Comparison of ENCODE assay signal across 8 mouse cellular contexts in genomic region chr14:50931493-50932020, GRCm38 (mm10). TPM values are rescaled to one million over a fixed set of nuclear protein-coding genes. Genes with fewer than 3 reads are reported as not detected.
DNase-seq lines count a peak whose midpoint lies in the region; ATAC-seq and TF ChIP-seq lines count a peak whose summit lies in the region.

No protein-coding gene starts in this region.

- TF ChIP-seq CTCF in left cerebral cortex, adult 2 months (IDR thresholded peaks at IDR 0.05): no peak

- peak; percentile 1; the same call in 1 of the 2 replicates for ATAC-seq in embryonic facial prominence, embryonic 11.5 days (replicated peaks; ENCODE audit: insufficient number of reproducible peaks, low FRiP score, low TSS enrichment, low read depth)
- no peak for ATAC-seq in intestine, embryonic 16.5 days
- ATAC-seq in neural tube, embryonic 14.5 days (ENCODE audit: low read depth): no peak

- H3K36me3 ChIP-seq in embryonic facial prominence, embryonic 11.5 days (replicated peaks; ENCODE audit: control insufficient read depth, insufficient read depth, low read depth, low read length): peaks cover 10% of the 10 kb centered on the region; the same call in 1 of the 2 replicates
- H3K36me3 ChIP-seq in intestine, embryonic 16.5 days (ENCODE audit: control insufficient read depth, insufficient read depth, low read length): peaks cover 14% of the 10 kb centered on the region
- H3K36me3 ChIP-seq in neural tube, embryonic 14.5 days (ENCODE audit: control insufficient read depth, insufficient read depth, low read length): peaks cover 21% of the 10 kb centered on the region

- H3K27ac ChIP-seq in left cerebral cortex, adult 2 months: peak overlapping the region; percentile 80
- H3K27ac ChIP-seq in embryonic facial prominence, embryonic 11.5 days (replicated peaks; ENCODE audit: low read depth, low read length): peak overlapping the region; percentile 74
- peak overlapping the region; percentile 94 for H3K27ac ChIP-seq in intestine, embryonic 16.5 days (ENCODE audit: low read length)
- H3K27ac ChIP-seq in neural tube, embryonic 14.5 days (ENCODE audit: low read depth, low read length): peak overlapping the region; percentile 82

- H3K4me1 ChIP-seq in embryonic facial prominence, embryonic 11.5 days (ENCODE audit: control insufficient read depth, insufficient read depth, low read length): no peaks in the 10 kb centered on the region
- peaks cover 21% of the 10 kb centered on the region; the same call in 1 of the 2 replicates for H3K4me1 ChIP-seq in intestine, embryonic 16.5 days (ENCODE audit: control insufficient read depth, insufficient read depth, low read length)
- H3K4me1 ChIP-seq in neural tube, embryonic 14.5 days (ENCODE audit: control insufficient read depth, insufficient read depth, low read length): peaks cover 7% of the 10 kb centered on the region; the same call in 1 of the 2 replicates

- intact Hi-C loops in left cerebral cortex, adult 2 months (cut with DNase I): loop anchor here (1.0 to 2.0 kb wide), 3 partner anchors 13 to 157 kb away; partner anchors contain the start of gene Gm49342
- intact Hi-C loops in left cerebral cortex, postnatal 4 days (cut with DNase I): loop anchor here (5.0 kb wide), 1 partner anchor 131 kb away; no protein-coding TSS in a partner anchor

- H3K4me2 ChIP-seq in embryonic facial prominence, embryonic 11.5 days (ENCODE audit: low read depth, low read length): peak overlapping the region; percentile 56
- peak overlapping the region; percentile 64 for H3K4me2 ChIP-seq in intestine, embryonic 16.5 days (ENCODE audit: low read depth, low read length)
- H3K4me2 ChIP-seq in neural tube, embryonic 14.5 days (ENCODE audit: low read depth, low read length): peak overlapping the region; percentile 68

- DNase-seq in left cerebral cortex, adult 2 months (ENCODE audit: extremely low spot score in 1 of 2, low spot score in 2 of 2): no peak
- DNase-seq in left cerebral cortex, adult 11 months (ENCODE audit: low spot score): no peak
- peak; percentile 21 for DNase-seq in embryonic facial prominence, embryonic 11.5 days (ENCODE audit: low spot score)
- DNase-seq in retina, embryonic 14.5 days (ENCODE audit: low spot score): no peak
- DNase-seq in left cerebral cortex, postnatal 4 days: no peak
- DNase-seq in kidney, adult 18-20 months: no peak

- H3K27me3 ChIP-seq in embryonic facial prominence, embryonic 11.5 days (ENCODE audit: control insufficient read depth, insufficient read depth, low read length): no peaks in the 10 kb centered on the region
- no peaks in the 10 kb centered on the region for H3K27me3 ChIP-seq in intestine, embryonic 16.5 days (replicated peaks; ENCODE audit: control insufficient read depth, insufficient read depth, low read length)
- H3K27me3 ChIP-seq in neural tube, embryonic 14.5 days (ENCODE audit: control insufficient read depth, insufficient read depth, low read length): no peaks in the 10 kb centered on the region

- H3K9me3 ChIP-seq in embryonic facial prominence, embryonic 11.5 days (replicated peaks; ENCODE audit: control insufficient read depth, low read length): no peaks in the 10 kb centered on the region
- H3K9me3 ChIP-seq in intestine, embryonic 16.5 days (ENCODE audit: control insufficient read depth, low read length): no peaks in the 10 kb centered on the region
- no peaks in the 10 kb centered on the region for H3K9me3 ChIP-seq in neural tube, embryonic 14.5 days (ENCODE audit: control insufficient read depth, low read length)

- 8% methylated on average over 12 of the region's 12 CpGs for WGBS in embryonic facial prominence, embryonic 11.5 days
- WGBS in intestine, embryonic 16.5 days: 11% methylated on average over 12 of the region's 12 CpGs
- 14% methylated on average over 12 of the region's 12 CpGs for WGBS in neural tube, embryonic 14.5 days

- peak overlapping the region; percentile 72 for H3K4me3 ChIP-seq in left cerebral cortex, adult 2 months
- H3K4me3 ChIP-seq in embryonic facial prominence, embryonic 11.5 days (ENCODE audit: low read depth, low read length): peak overlapping the region; percentile 94
- H3K4me3 ChIP-seq in intestine, embryonic 16.5 days (ENCODE audit: low read length): peak overlapping the region; percentile 97
- peak overlapping the region; percentile 99 for H3K4me3 ChIP-seq in neural tube, embryonic 14.5 days (ENCODE audit: low read depth, low read length)

- peak overlapping the region; percentile 68 for H3K9ac ChIP-seq in embryonic facial prominence, embryonic 11.5 days (replicated peaks; ENCODE audit: low read length)
- peak overlapping the region; percentile 96 for H3K9ac ChIP-seq in intestine, embryonic 16.5 days (ENCODE audit: low read depth, low read length)
- H3K9ac ChIP-seq in neural tube, embryonic 14.5 days (replicated peaks; ENCODE audit: low read depth, low read length): peak overlapping the region; percentile 48

RNA-seq across cellular contexts. Expression of gene Pnp, which starts 0.7 kb away (rescaled TPM):
- total RNA-seq in left cerebral cortex, adult 2 months (2021): 10 to 100 TPM; 11.7 to 13.3 TPM
- polyA plus RNA-seq in embryonic facial prominence, embryonic 11.5 days (2014; fragmentation: Nextera tagmentation; extraction: Ambion mirVana): 72.0 and 72.8 TPM in 2 replicates
- 111 and 116 TPM in 2 replicates for polyA plus RNA-seq in intestine, embryonic 16.5 days (2015; fragmentation: Nextera tagmentation; extraction: Ambion mirVana)
- polyA plus RNA-seq in neural tube, embryonic 14.5 days (2014; fragmentation: Nextera tagmentation; extraction: Ambion mirVana): 15.4 and 22.8 TPM in 2 replicates
- total RNA-seq in left cerebral cortex, postnatal 4 days (2021): 10 to 100 TPM in 1 of 2 experiments, 1 to 10 TPM in 1; 9.3 to 11.6 TPM

RNA-seq across cellular contexts. Expression of gene Pip4p1, which starts 0.9 kb away (rescaled TPM):
- total RNA-seq in left cerebral cortex, adult 2 months (2021): 10 to 100 TPM; 95.6 to 98.2 TPM
- polyA plus RNA-seq in embryonic facial prominence, embryonic 11.5 days (2014; fragmentation: Nextera tagmentation; extraction: Ambion mirVana): 49.1 and 52.4 TPM in 2 replicates
- polyA plus RNA-seq in intestine, embryonic 16.5 days (2015; fragmentation: Nextera tagmentation; extraction: Ambion mirVana): 58.0 and 67.0 TPM in 2 replicates
- polyA plus RNA-seq in neural tube, embryonic 14.5 days (2014; fragmentation: Nextera tagmentation; extraction: Ambion mirVana): 68.4 and 98.6 TPM in 2 replicates
- 10 to 100 TPM; 72.8 to 76.0 TPM for total RNA-seq in left cerebral cortex, postnatal 4 days (2021)

RNA-seq across cellular contexts. Expression of gene Apex1, which starts 6.8 kb away (rescaled TPM):
- 10 to 100 TPM; 54.9 to 58.8 TPM for total RNA-seq in left cerebral cortex, adult 2 months (2021)
- polyA plus RNA-seq in embryonic facial prominence, embryonic 11.5 days (2014; fragmentation: Nextera tagmentation; extraction: Ambion mirVana): 471 and 486 TPM in 2 replicates
- 208 and 232 TPM in 2 replicates for polyA plus RNA-seq in intestine, embryonic 16.5 days (2015; fragmentation: Nextera tagmentation; extraction: Ambion mirVana)
- polyA plus RNA-seq in neural tube, embryonic 14.5 days (2014; fragmentation: Nextera tagmentation; extraction: Ambion mirVana): 166 and 180 TPM in 2 replicates
- total RNA-seq in left cerebral cortex, postnatal 4 days (2021): 10 to 100 TPM; 78.9 to 83.2 TPM

RNA-seq across cellular contexts. Expression of gene Osgep, which starts 6.9 kb away (rescaled TPM):
- 10 to 100 TPM; 29.2 to 34.8 TPM for total RNA-seq in left cerebral cortex, adult 2 months (2021)
- polyA plus RNA-seq in embryonic facial prominence, embryonic 11.5 days (2014; fragmentation: Nextera tagmentation; extraction: Ambion mirVana): 188 and 208 TPM in 2 replicates
- polyA plus RNA-seq in intestine, embryonic 16.5 days (2015; fragmentation: Nextera tagmentation; extraction: Ambion mirVana): 131 and 133 TPM in 2 replicates
- polyA plus RNA-seq in neural tube, embryonic 14.5 days (2014; fragmentation: Nextera tagmentation; extraction: Ambion mirVana): 110 TPM in 2 replicates
- total RNA-seq in left cerebral cortex, postnatal 4 days (2021): 10 to 100 TPM; 37.8 to 40.1 TPM

RNA-seq across cellular contexts. Expression of gene Gm49342, which starts 12.8 kb away (rescaled TPM):
- total RNA-seq in left cerebral cortex, adult 2 months (2021): 1 to 10 TPM; 8.4 to 9.2 TPM
- not detected in 2 replicates for polyA plus RNA-seq in embryonic facial prominence, embryonic 11.5 days (2014; fragmentation: Nextera tagmentation; extraction: Ambion mirVana)
- not detected in 2 replicates for polyA plus RNA-seq in intestine, embryonic 16.5 days (2015; fragmentation: Nextera tagmentation; extraction: Ambion mirVana)
- not detected in 2 replicates for polyA plus RNA-seq in neural tube, embryonic 14.5 days (2014; fragmentation: Nextera tagmentation; extraction: Ambion mirVana)
- 10 to 100 TPM in 1 of 2 experiments, 1 to 10 TPM in 1; 8.0 to 10.6 TPM for total RNA-seq in left cerebral cortex, postnatal 4 days (2021)
